Mouse (Mus musculus) hindbrain, embryonic 10.5 days (tissue): ENCODE data around the gene Ppfia1. TPM values are rescaled to one million over a fixed set of nuclear protein-coding genes. Genes with fewer than 3 reads are reported as not detected.

ENCODE experiments used
- DNase-seq: peaks from one replicate; pipeline ENCODE4 v3.0.0-alpha.2; 2017; ENCODE audit warnings: low spot score
- H3K27ac ChIP-seq: fragments of 300-500 bp; sonication (generic); 2 replicates; pipeline ENCODE4 v1.5.1; 2016; ENCODE audit warnings: mild to moderate bottlenecking, moderate library complexity
- H3K27me3 ChIP-seq: fragments of 300-500 bp; sonication (generic); 2 replicates; pipeline ENCODE4 v1.6.1; 2016; ENCODE audit warnings: mild to moderate bottlenecking; ENCODE audit not compliant: poor library complexity, insufficient read depth, severe bottlenecking
- H3K36me3 ChIP-seq: fragments of 300-500 bp; sonication (generic); 2 replicates; pipeline ENCODE4 v1.6.1; 2016; ENCODE audit warnings: mild to moderate bottlenecking, moderate library complexity
- H3K4me1 ChIP-seq: fragments of 300-500 bp; sonication (generic); replicated peaks from 2 replicates; pipeline ENCODE4 v1.6.1; 2016; ENCODE audit warnings: mild to moderate bottlenecking
- H3K4me3 ChIP-seq: fragments of 300-500 bp; sonication (generic); 2 replicates; pipeline ENCODE4 v1.5.1; 2016; ENCODE audit warnings: mild to moderate bottlenecking, moderate library complexity
- H3K9me3 ChIP-seq: fragments of 300-500 bp; sonication (generic); 2 replicates; pipeline ENCODE4 v1.6.1; 2016; ENCODE audit warnings: mild to moderate bottlenecking, moderate library complexity
- WGBS: fragments of 180-500 bp; shearing (Covaris S2); methylation state at CpG from one replicate; pipeline ENCODE4 v1.1.7; 2016; 5-methylcytosine and 5-hydroxymethylcytosine counted together
- polyA plus RNA-seq: library from polyadenylated mRNA; unstranded; fragments of >200 nt; fragmentation: Nextera tagmentation; extraction: Ambion mirVana; gene quantifications from 2 replicates; pipeline ENCODE4 v1.2.1, GENCODE M21; 2016

Ppfia1 gene
- polyA plus RNA-seq, 1 experiment from 2014 or later: 33.2 TPM

DNA sequence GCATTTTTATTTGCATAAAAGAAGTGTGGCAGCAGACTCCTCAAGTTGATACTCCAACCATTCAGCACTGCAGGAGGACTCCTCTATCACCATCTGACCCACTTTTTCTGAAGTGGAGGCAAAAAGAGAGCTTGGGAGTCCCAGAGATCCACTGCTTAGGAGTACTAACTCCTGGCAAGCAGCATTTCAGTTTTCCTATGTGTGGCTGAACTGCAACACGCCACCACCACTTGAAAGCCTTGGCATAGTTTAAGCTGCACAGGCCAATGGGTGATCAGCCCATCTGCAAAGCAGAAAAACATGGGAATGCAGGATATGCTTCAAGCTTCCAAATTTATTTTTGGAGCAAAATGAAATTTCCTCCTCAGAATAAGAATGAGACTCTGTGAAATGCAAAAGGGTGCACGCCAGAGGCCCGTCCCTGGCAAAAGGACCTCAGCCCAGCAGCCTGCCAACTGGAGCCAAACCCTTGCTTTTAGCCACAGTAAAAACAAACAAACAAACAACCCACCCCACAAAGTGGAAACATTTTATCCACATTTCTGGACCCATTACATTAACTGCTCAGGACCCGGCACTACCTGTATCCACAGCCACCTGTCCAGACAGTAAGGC lies 15.4 kb downstream of the Ppfia1 start:
- Histone ChIP-seq H3K9me3 (no peaks in the 10 kb centered on the region), H3K27me3 (no peaks in the 10 kb centered on the region), H3K4me1 (peaks cover 6% of the 10 kb centered on the region; the same call in 1 of the 2 replicates), H3K36me3 (peaks cover 13% of the 10 kb centered on the region), H3K27ac (no peak overlapping the region), H3K4me3 (no peak overlapping the region)
- DNase-seq: no peak
- 92% methylated on average over 4 of the region's 4 CpGs for WGBS

DNA sequence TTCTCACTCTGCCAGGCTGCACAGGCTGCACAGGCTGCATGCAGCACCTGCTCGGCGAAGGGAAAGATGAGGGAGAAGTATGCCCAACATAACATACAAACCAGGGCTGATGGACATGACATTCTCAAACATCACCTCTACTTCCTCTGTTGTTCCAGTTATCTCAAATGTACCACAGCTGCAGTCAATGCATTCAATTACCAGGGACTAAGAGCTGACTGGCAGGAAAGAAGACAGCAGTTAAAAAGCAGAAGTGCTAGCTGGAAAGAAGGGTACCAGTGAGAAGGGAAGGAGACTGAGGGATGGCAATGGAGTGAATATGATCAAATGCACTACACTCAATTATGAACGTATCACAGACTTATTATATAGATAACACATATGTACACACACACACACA lies 17.2 kb downstream of the Ppfia1 start:
- Histone ChIP-seq H3K4me1 (peaks cover 21% of the 10 kb centered on the region), H3K9me3 (no peaks in the 10 kb centered on the region), H3K4me3 (no peak overlapping the region), H3K36me3 (peaks cover 12% of the 10 kb centered on the region), H3K27ac (no peak overlapping the region), H3K27me3 (no peaks in the 10 kb centered on the region)
- no peak for DNase-seq
- WGBS: 90% methylated on average over 3 of the region's 3 CpGs

DNA sequence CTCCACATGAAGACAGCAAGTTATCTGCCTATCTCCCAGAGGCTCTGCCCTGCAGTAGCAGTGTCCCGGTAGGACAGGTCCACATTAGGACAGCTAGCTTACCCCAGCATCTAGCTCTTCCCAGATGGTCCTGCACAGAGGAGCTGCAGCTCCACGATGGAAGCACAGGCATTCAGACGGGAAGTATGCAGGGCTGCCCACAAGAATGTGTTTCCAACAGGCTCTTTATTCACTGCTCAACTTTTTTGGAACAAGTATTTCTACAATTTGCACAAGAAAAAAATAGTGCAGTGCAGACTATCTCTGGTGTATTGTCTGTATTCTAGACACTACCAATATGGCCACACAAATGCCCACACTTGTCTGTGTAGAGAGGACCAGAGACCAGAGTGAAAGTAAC lies 18.8 kb downstream of the Ppfia1 start:
- Histone ChIP-seq H3K27ac (no peak overlapping the region), H3K27me3 (no peaks in the 10 kb centered on the region), H3K4me1 (peaks cover 21% of the 10 kb centered on the region), H3K36me3 (peaks cover under 1% of the 10 kb centered on the region; the same call in 1 of the 2 replicates), H3K9me3 (no peaks in the 10 kb centered on the region), H3K4me3 (no peak overlapping the region)
- no peak for DNase-seq
- WGBS: 81% methylated on average over 3 of the region's 3 CpGs

DNA sequence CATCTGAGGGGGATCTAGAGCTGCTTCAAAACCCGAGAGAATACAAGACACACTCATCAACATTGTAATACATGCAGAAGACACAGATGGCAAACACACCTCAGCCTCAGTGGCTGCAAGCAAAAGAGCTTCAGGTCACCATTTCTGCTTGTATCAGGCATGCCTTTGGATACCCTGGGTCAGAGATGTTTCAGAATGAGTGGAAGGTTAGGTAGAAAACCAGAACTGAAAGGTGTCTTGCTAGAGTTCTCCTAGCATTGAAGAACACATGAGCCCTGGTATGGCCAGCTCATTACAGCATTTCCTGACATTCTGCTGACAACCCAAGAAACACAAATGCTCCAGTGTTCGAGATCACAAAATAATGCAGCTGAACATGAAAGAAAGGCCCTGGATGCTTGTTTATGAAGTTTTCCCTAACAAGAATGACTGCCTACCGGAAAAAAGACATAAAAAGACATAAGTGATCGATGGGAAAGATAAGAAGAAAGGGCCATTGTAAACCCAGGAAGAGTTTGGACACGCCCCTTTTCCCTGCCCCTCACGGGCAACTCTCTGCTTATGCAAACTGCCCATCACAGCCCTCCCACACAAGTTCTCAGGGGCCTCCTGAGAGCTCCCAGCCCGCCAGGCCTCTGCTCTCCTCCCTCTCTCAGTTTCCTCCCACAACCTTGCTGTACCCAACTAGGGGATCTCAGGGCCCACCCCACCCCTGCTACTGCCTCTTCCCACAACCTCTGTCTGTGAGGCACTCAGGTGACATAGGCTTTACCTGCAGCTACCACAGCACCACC lies 21.7 kb downstream of the Ppfia1 start:
- Histone ChIP-seq H3K36me3 (no peaks in the 10 kb centered on the region), H3K4me3 (no peak overlapping the region), H3K9me3 (no peaks in the 10 kb centered on the region), H3K27me3 (no peaks in the 10 kb centered on the region), H3K4me1 (peaks cover 21% of the 10 kb centered on the region), H3K27ac (0 out of 2 replicates have a peak overlapping the region, but pooled peaks have one; percentile 13)
- no peak for DNase-seq
- 45% methylated on average over 7 of the region's 7 CpGs for WGBS

DNA sequence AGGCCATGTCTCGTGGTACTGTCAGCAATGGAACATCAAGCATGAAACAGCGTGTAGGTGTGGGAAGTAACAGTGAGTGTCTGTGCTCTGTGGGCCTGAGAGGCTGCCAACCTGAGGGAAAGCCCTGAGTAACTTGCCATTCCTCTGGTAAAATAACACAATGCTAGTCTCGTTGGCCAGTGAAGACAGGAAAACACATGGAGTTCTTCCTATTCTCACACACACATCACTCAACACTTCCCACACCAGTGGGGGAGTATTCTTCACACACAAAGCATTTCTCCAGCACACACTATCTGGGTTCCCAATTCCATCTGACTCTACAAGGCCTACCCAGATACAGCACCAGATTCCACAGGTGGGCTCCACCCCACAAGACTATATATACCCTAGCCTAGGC lies 23.7 kb downstream of the Ppfia1 start:
- H3K36me3 ChIP-seq: no peaks in the 10 kb centered on the region
- H3K9me3 ChIP-seq: no peaks in the 10 kb centered on the region
- H3K27me3 ChIP-seq: no peaks in the 10 kb centered on the region
- peaks cover 30% of the 10 kb centered on the region for H3K4me1 ChIP-seq
- 81% methylated on average over 3 of the region's 3 CpGs for WGBS
- no peak for DNase-seq
- no peak overlapping the region for H3K4me3 ChIP-seq
- H3K27ac ChIP-seq: no peak overlapping the region

DNA sequence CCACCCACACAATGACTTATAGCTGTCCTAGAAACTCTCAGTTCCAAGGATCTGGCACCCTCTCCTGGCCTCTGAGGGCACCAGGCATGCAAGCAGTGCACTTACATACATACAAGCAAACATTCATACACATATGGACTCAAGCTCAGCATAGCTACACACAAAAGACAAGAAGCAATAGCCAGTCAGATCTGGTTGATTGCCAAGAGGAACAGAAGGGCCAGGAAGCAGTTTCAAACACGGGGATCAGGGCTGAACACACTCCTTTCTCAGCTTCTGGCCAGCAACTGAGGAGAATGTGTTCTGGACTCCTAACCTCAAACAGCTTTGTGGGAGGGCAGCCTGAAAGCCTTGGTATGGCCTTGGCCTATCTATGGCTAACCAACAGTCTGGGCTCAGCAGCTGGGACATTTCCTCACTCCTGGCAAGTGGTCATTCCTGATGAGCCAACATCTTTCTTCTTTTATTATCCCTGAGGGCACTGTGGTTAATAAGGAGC lies 25.8 kb downstream of the Ppfia1 start:
- Histone ChIP-seq H3K36me3 (no peaks in the 10 kb centered on the region), H3K4me1 (peaks cover 35% of the 10 kb centered on the region), H3K27ac (no peak overlapping the region), H3K4me3 (no peak overlapping the region), H3K9me3 (no peaks in the 10 kb centered on the region), H3K27me3 (no peaks in the 10 kb centered on the region)
- DNase-seq: no peak
- WGBS: 82% methylated on average over 1 of the region's 1 CpGs

DNA sequence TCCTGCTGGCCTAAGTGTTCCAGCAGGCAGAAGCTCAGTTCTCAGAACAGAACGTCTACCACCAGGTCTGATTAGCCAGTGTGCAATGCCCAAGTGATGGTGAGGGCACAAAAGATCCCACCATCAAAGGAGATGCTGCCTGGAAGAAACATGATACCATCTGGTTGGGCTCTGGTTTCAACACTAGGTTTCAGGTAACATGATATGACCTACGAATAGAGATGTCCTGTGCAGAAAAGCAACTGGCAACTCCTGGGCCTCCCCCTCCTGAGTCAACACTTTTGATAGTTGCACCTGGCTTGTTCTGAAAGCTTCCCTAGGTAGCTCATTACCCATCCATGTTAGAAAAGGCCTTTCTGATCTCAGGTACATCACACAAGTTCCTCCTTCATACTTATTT lies 26.9 kb downstream of the Ppfia1 start:
- Histone ChIP-seq H3K9me3 (no peaks in the 10 kb centered on the region), H3K36me3 (no peaks in the 10 kb centered on the region), H3K27me3 (no peaks in the 10 kb centered on the region), H3K4me1 (peaks cover 24% of the 10 kb centered on the region), H3K4me3 (no peak overlapping the region), H3K27ac (no peak overlapping the region)
- 57% methylated on average over 2 of the region's 2 CpGs for WGBS
- no peak for DNase-seq

DNA sequence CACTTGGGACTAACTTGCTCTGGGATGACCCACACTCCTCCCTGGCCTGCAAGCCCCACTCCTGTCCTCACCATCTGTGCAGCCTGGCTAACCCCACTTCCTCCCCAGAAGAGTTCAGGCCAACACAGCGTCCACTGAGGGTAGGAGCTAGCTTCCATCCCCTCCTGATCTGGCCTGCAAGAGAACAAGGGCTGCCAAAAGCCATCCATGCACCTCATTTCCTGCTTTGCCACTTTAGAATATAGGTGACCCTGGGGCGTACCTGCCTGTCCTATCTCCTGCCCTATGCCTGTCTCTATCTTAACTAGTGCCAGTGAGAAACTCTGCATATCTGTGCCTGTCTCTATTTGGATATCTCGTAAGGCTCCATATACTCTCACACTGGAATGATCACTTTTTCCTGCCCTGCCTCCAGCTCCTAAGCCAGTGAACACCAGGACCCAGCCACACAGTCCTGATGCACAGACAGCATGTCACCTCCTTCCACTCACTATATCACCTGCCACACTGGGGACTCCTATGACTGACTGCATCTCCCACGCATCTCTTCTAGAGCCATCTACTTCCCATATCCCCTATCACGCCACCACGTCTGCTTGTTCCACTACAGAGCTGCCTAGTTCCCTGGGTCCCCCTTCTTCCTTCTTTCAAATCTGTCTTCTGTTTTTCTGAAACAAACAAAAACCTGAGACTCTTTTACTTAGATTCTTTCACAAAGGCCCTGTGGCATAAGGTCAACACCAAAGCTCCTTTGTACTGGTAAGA lies 28.9 kb downstream of the Ppfia1 start:
- H3K27me3 ChIP-seq: no peaks in the 10 kb centered on the region
- WGBS: 83% methylated on average over 6 of the region's 6 CpGs
- no peaks in the 10 kb centered on the region for H3K9me3 ChIP-seq
- H3K4me3 ChIP-seq: no peak overlapping the region
- H3K36me3 ChIP-seq: peaks cover 16% of the 10 kb centered on the region
- DNase-seq: no peak
- H3K4me1 ChIP-seq: peaks cover 21% of the 10 kb centered on the region
- H3K27ac ChIP-seq: no peak overlapping the region

DNA sequence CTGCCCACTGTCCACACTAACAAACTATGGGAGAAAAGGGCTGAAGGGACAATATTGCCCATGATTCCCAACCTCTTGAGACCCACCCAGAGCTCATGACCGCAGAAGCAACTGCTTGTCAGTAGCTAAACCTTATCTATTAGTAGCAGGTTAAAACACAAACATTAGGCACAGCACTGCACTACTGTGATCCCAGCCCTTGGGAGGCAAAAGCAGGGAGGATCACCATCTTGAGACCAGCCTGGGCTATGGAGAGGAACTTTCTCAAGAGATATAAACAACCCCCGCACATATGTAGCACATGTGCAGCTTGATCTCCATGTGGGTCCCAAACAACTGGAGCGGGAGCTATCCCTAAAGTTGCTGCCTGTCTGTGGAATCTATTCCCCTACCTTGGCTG lies 30.1 kb downstream of the Ppfia1 start:
- H3K4me3 ChIP-seq: no peak overlapping the region
- peaks cover 28% of the 10 kb centered on the region for H3K36me3 ChIP-seq
- no peak overlapping the region for H3K27ac ChIP-seq
- no peaks in the 10 kb centered on the region for H3K9me3 ChIP-seq
- H3K27me3 ChIP-seq: no peaks in the 10 kb centered on the region
- peaks cover 21% of the 10 kb centered on the region for H3K4me1 ChIP-seq
- WGBS: 87% methylated on average over 3 of the region's 3 CpGs
- DNase-seq: no peak

DNA sequence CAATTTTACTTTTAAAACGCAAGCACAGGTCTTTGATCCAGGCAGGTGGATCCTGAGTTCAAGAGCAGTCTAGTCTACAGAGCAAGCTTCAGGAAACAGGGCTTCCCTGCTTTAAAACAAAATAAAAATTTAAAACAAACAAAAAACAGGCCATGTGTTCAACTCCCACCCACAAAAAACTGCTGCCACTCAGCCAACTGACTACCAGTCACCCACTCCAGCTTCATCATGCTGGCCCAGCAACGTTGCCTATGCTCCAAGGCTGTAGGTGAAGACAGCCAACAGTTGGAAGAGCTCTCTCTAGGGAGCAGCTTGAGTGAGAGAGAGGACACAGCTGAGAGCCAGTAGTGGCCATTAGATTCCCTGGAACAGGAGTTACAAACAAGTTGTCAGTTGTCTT lies 31.6 kb downstream of the Ppfia1 start:
- WGBS: 90% methylated on average over 2 of the region's 2 CpGs
- H3K27ac ChIP-seq: no peak overlapping the region
- H3K4me1 ChIP-seq: peaks cover 16% of the 10 kb centered on the region
- DNase-seq: no peak
- no peaks in the 10 kb centered on the region for H3K27me3 ChIP-seq
- H3K4me3 ChIP-seq: no peak overlapping the region
- no peaks in the 10 kb centered on the region for H3K9me3 ChIP-seq
- peaks cover 39% of the 10 kb centered on the region for H3K36me3 ChIP-seq

DNA sequence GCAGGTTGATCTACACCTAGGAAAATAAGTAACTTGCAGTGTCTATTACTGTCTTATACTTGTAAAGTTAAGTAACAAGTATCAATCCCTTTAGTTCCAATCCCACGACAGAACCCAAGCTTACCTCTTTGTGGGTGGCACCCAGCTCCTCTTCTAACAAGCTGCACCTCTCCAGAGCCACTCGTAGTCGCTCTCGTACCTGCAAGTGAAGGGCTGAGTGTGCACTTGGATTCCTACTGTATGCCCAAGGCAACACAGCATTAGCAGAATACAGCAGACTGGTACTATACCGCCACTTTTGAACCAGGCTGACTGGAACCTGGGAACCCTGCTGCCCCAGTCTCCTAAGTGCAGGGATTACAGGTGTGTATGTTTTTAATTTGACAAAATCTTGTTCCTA lies 33.7 kb downstream of the Ppfia1 start:
- Histone ChIP-seq H3K4me3 (no peak overlapping the region), H3K27ac (no peak overlapping the region), H3K36me3 (peaks cover 59% of the 10 kb centered on the region), H3K4me1 (peaks cover 6% of the 10 kb centered on the region), H3K27me3 (no peaks in the 10 kb centered on the region), H3K9me3 (no peaks in the 10 kb centered on the region)
- no peak for DNase-seq
- 96% methylated on average over 5 of the region's 5 CpGs for WGBS

DNA sequence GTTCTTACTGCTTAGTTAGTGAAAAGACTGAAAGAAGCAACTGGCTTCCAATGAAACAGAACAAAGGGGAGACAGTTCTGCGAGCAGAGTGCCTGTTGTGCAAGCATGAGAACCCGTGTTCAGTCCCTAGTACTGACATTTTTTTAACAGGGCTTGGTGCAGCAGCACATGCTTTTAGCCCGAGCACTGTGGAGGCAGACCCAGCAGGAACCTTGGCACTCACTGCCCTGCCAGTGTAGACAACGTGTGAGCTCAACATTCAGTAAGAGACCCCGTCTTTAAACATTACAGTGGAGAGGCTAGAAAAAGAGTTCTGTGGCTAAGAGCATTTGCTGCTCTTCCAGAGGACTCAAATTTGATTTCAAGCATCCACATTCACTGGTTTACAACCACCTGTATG lies 36.8 kb downstream of the Ppfia1 start:
- WGBS: 85% methylated on average over 5 of the region's 5 CpGs
- no peaks in the 10 kb centered on the region for H3K9me3 ChIP-seq
- no peak overlapping the region for H3K4me3 ChIP-seq
- H3K27me3 ChIP-seq: no peaks in the 10 kb centered on the region
- no peaks in the 10 kb centered on the region for H3K4me1 ChIP-seq
- no peak for DNase-seq
- peaks cover 90% of the 10 kb centered on the region for H3K36me3 ChIP-seq
- no peak overlapping the region for H3K27ac ChIP-seq

DNA sequence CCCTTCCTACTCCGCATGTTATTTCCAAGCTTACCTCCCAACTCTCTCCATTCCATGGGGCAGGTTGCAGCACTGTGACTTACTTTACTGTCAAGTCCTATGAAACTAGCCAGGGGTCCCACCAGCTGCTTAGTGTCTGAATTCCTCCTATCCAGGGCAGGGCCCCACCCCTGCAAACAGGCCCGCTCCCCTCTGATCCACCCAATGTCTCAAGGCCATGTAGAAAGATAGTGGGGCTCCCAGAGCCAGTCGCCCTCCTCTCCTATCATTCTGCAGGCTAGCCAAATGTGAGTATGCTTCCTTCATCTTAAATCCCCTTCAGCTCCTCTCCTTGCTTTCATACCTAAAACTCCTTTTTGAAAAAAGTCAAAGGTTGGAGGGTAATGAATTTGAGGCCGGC lies 44.4 kb downstream of the Ppfia1 start:
- H3K36me3 ChIP-seq: peaks cover 99% of the 10 kb centered on the region
- no peak overlapping the region for H3K27ac ChIP-seq
- H3K27me3 ChIP-seq: no peaks in the 10 kb centered on the region
- no peaks in the 10 kb centered on the region for H3K9me3 ChIP-seq
- no peak for DNase-seq
- WGBS: 97% methylated on average over 4 of the region's 4 CpGs
- H3K4me3 ChIP-seq: no peak overlapping the region
- H3K4me1 ChIP-seq: no peaks in the 10 kb centered on the region
